Mouse (Mus musculus): ENCODE measurements around the gene Dgkq.
A peak's percentile ranks its signal among the peaks of the same experiment; 100 is the strongest.

Gene Dgkq

DNA sequence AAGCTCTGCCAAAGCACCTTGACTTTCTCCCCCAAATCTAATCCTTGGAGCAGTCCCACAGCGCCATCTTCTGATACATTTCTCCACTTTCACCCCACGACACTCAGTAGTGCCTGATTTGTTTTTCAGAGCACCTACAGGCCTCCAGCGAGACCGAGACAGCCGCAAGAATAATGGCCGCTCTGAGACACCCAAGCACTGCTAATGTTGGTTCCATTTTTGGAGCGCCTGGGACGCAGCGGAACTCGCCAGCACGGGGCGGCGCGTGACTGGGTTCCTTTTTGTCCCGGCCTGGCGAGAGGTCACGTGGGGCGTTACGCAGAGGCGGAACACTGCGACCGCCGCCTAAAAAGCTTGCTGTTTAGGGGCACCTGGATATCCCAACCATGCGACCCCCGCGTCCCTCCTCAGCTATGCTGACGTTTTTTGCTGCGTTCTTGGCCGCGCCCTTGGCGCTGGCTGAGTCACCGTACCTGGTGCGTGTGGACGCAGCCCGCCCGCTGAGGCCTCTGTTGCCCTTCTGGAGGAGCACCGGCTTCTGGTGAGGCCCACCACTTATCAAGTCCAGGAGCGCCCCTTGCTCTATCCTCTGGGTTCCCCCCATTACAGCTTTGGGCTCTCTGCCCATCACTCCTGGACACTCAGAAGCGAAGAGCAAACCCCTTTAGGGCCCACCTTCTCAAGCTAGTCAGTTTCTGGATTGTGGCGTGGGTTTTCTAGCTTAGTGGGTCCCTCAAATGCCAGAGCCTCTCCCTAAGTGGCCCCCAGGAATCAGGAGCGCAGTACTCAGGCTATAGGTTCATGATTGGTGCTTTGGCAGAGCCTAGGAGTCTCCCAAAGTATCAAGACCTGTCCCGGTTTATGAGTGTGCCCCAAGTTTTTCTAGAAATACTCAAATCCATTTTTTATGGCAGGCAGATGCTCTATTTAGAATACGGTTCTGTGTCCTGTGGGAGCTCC is at the start of gene Dgkq:
Gene Dgkq, minus strand, starts transcription at position 696 of the 960 bp plus-strand sequence.
- DNase-seq, result peak; percentile 86 to 91

DNA sequence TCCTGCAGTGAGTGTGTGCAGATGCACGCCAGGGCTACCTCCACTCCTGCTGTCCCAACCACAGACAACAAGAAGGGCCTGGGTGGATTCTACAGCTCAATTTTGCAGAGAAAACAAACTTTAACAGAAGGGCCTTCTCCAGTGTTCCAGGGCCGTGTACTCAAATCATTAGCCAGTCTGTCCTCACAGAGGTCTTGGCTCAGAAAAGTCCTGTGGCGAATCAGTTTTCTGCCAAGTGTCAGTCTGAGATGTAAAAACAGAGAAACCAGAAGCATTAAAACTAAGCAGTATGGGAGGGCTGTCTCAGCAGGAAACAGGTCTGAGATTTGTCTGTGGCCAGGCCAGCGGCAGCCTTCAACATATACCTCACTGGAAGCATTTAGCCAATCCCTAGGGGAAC is 48.6 kb upstream of the Dgkq start:
- DNase-seq, result no peak

DNA sequence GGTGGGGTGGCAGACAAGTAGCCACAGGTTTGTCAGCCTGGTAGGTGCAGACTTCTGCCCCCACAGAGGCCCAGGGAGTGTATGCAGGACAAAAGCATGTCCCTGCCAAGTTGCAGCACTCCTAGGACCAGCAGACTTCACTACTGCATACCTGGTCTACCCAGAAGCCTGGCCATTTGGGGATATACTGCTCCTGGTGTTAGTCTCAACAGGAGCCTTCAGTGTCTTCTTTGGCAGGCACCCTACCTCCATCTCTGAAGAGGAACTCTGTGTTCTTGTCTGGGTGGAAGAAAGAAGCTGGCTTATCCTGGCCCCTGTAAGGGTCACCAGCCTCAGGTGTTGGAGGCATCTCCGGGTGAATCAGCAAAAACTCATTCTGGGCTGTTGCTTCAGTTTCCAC is 46.5 kb upstream of the Dgkq start:
- no peak for DNase-seq

DNA sequence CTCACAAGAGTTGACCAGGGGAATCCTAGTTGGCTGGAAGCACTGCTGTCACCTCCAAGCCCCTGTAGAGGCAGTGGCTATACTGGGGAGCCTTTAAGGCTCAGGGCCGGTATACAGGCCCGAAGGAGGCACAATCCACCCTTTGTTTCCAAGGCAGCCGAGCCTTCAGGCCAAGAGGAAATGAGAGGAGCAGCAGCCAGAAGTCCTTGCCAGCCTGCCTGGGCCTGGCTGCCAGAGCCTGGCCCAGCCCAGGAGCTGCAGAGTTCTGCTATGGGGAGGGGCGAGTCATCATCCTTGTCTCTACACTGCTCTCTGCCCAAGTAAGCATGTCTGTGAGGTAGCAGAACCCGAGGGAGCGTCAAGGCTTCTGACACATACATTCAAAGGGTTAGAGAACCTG is 44.7 kb upstream of the Dgkq start:
- peak in 1 of 2 experiments; percentile 23 for DNase-seq

DNA sequence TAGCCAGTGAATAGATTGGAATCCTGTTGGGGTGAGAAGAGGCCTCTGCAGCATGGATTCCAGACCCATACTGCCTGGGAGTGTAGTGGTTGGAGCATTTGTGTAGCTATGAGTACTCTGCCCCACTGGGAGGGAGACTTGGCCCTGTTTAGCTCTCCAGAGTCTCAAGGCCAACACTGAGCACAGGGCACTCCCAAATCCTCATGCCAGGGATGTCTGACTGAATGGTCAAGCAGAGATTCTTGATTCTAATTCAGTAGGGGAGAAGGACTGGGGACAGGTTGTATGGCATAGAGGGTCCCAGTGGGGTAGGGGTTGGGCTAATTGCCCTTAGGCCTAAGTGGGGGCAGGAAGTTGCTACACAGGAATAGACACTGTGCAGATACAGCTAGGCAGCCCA is 44.2 kb upstream of the Dgkq start:
- DNase-seq, result no peak

DNA sequence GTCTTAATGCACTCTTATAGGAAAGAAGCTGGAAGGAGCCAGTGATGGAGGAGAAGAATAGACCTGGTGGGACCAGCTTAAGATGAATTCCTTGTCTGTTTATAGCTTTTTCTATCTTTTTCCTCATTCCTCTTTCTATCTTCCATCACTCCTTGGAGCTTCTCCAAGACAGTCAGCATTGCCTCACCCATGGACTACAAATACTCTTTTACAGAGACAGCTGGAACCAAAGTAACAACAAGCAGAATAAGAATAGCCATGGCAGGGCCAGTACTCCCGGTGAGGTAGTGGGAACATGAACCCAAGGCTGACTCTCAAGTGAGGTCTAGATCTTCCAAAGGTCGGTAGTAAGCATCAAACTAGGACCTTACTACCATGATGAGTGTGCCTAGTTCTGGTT is 43.6 kb upstream of the Dgkq start:
- no peak for DNase-seq

DNA sequence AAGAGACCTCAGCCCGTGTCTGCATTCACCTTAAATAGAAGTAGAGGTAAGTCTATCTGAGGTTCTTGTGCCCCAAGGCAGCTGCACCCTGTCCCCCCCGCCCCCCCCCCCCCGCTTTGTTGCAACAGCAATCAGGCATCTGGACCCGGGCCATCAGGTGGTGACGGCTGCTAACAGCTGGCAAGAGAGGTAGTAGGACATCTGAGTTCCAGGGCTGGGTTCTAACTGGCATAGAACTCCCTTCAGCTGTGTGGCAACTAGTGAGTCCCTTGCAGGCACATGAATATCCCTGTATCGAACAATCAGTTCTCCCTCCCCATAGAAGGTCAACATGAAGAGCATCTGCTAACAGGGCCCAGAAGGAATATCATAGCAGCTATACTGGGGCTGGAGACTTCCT is 42.5 kb upstream of the Dgkq start:
- no peak for DNase-seq

DNA sequence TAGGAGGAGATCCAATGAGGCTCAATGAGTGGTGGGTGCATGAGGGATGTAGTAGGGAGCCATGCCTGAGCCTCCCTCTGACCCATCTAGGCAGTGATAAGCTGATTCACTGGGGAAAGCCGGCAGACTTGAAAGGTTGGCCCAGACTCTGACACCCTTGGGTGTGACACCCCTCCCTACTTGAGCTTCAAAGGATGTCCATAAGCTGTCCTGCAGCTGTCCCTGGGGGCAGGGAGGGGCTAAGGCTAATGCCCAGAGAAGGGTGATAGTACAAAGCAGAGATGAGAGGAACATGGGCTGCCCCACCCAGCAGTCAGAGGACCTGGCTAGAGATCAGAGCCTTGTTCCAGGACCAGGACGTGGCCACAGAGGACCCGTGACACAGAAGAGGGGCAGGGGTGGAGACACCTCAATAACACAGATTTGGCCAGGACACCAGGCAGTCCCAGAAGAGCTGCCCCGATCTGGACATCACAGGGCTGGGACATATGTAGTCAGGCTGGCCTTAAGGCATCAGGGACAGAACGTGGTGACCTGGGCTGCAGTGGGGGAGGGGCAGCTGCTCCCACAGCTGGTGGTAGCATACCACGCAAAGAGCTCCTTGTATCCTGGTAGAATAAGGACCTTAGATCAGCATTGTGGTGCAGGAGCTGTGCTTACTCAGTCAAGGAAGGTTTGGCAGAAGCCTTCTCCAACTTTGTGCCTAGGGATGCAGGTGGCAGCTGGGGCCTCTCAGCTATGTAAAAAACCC is 39.7 kb upstream of the Dgkq start:
- DNase-seq, result no peak

DNA sequence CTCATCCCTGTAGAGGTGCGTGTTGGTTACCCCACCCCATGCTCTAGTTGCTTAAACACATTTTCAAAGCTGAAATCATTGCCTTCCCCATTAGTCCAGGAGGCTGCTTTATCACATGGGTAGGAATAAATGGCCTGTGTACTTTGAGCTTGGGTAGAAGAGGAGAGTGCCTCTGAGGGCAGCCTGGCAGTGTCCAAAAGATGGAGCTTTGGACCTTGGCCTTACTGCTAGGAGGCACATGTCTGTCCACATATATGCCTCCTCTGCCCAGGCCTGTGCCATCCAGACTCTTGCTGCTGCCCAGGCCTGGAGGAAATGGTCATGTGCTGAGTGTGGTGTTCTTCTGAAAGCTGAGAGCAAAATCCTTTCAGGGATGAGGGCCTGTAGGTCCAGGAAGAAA is 38.9 kb upstream of the Dgkq start:
- peak in 1 of 2 experiments; percentile 39 for DNase-seq

DNA sequence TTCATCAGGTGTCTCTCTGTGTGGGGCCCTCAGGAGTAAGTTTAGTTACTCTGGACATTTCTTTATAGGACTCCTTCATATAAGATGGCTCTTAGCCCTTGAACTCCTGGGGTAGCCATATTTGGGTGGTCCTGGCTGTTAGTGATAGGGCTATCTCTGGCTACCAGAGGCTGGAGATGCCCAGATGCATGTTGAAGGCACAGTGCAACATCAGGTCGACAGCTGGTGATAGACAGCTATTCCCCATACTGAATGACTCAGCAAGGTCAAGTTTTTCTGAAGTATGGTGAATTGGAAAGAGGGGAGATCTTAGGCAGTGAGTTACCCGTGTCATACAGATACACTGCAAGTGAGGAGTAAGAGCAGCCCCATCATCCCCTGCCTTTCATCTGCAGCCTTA is 38.3 kb upstream of the Dgkq start:
- DNase-seq, result no peak

DNA sequence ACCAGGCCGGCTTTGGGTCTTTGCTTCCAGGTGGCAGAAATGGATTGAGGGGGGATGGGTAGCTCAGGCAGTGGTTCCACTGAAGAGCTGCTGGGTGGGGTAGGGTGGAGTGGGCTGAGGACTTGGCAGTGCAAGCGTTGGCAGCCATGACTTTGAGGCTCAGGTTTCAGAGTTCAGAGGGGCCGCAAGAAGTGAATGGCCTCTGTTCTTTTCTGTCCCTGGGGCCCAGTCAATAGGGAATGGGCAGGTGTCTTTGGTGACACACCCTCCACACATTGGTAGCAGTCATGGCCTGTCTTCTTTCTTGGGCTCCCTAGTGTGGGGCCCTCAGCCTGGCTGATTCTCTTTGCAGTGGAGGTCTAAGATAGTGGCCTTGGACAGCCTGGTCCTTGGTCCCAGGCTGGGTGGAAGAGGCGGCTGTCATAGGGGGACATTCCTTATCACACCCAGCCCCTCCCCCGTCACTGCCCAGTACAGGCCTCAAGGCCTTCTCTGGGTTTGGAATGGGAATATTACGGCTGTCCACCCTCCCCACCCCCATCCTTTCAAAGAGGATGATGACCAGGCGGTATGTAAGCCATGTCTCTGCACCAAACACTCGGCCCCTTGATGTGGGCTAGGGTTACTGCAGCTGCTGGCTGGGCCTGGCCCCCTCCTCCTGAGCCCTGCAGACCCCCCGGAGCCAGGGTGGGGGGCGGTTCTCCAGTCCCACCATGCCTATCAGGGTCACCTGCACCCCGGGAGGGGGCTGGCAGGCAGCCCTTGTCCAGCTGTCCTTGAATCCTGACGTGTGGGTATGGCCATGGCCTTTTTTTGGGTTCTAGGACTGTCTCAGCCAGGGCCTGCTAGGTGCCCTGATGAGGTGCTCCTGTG is 34.5 kb upstream of the Dgkq start:
- no peak for DNase-seq

DNA sequence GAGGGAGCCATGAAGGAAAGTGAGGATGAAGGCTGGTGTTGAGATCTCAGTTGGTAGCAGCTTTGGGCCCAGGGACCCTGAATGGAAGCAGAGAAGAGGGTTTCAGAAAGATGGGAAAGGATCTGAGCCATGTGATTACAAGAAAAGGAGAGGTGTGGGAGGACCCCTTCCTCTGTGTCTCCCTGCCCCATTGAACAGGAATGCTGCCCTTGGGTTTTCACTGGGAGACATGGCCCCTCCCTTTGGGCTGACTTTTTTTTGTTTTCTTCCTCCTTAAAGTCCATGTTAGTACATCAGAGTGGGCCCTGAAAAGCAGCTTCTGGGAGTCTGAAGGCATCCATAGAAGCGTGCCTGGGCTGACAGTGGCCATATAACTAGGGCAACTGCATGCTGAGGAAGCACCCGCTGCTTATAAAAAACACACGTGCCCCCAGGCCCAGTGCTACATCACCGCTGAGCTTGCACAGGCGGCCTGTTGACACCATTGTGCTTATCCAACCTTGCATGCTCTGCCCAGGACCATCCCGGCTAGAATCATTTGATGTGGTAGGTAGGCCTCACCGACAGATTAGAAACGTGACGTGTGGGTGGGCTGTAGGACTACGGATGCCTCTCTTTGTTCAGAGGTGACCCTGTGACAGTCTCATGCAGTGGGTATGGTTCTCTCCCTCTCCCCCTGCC is 32.0 kb upstream of the Dgkq start:
- peak in 1 of 2 experiments; percentile 22 for DNase-seq

DNA sequence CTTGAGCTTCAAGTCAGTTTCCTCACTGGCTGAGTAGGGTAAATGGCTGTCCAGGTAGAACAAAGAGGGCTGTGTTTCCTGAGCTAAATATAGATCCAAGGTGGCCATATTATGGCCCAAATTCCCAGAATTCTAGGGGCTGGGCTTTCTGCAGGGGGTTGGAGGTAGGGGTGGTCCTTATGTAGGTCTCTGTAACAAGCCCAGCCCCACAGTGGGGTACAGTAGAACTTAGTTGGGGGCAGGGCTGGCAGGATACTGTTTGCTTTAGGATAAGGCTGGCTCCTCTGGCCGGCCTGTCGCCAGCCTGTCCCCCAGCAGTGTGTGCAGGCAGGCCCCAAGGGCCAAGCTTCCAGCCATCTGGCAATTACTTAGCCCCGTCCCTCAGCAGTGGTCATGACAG is 30.9 kb upstream of the Dgkq start:
- no peak for DNase-seq

DNA sequence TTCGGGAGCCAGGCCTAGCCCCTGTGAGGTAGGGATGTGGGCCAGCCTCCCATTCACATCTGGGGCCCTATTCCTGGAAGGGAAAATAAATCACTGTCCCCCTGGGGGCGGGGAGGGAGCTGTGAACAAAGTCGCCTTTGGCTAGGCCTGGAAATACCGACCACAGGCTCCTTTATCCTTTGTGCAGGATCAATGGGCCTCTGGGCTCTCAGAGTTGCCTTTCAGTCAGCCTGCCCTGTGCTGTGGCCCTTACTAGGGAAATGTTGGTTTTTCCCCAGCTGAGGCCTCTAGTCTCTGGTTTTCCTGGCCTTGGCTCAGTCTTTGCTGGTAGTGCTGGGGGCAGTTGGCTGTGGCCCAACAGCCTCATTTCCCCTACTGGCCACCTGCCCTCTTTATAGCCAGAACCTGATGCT is 27.9 kb upstream of the Dgkq start:
- DNase-seq, result peak in 1 of 2 experiments; percentile 24

DNA sequence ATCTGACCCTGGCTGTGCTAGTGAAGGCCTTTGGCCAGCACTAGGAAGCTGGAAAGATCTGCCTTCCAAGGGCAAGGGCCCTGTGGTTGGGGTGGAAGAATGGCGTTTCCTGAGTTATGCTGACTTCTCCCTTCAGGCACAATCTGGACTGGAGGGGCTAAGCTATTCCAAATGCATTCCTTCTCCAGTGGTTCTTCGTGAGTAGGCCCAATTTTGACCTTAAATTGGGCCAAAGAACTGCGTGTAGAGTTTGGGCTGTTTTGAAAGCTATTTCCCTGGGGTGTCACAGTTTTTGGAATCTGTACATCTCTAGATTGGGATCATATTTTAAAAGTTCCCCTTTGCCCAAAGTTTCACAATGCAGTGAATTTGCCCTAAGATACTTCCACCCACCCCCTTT is 27.1 kb upstream of the Dgkq start:
- no peak for DNase-seq

DNA sequence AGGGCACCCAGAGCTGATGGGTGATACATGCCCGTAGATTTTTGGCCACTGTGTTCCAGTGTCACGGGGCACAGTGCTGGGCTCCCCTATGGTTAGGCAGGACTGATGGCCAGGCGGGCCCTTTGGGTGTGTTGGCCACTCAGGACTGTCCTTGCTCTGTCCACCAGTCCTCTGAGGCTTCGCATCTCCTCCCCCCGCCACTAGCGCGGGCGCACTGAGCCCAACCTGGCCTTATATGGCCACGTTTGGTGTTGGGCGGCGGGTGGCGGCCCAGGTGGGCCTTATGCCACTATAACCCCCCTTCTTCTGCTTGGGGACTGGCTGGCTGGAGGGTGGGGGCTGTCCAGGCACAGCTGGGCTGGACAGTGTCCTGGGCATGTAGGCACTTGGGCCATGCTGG is 26.4 kb upstream of the Dgkq start:
- no peak for DNase-seq

DNA sequence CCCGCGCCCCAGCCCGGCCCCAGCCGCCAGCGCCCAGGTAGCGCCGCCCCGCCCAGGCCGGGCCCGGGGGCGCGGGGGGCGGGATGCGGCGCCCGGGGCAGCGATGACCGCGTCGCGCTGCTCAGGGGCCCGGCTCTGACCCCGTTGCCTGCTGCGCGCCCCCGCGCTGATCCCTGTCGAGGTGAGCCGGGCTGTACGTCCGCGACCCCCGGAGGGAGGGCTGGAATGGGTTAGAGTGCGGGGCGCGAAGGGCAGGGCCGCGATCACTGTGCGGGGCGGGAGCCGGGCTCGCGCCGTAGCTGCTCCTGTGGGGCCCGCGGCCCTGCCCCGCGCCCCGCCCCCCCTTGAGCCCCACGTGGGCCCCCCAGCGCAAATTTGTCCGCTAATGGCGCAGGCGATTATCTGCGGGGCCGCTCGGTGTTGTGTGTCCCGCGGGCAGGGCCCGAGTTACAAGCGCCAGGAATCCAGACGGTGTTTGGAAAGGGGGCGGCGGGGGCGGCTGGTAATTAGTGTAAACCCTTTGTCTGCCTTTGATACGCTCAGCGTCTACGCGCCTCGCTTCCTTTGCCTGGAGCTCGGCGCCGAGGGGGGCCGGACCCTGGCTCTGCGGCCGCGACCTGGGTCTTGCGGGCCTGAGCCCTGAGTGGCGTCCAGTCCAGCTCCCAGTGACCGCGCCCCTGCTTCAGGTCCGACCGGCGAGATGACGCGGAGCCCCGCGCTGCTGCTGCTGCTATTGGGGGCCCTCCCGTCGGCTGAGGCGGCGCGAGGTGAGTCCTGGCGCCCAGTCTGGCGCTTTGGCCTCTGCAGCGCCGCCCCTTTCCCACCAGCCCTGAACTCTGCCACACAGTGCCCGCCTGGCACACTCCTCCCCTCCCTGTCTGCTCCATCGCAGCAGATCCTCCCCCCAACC is 25.1 kb upstream of the Dgkq start:
- peak; percentile 64 to 77 for DNase-seq

DNA sequence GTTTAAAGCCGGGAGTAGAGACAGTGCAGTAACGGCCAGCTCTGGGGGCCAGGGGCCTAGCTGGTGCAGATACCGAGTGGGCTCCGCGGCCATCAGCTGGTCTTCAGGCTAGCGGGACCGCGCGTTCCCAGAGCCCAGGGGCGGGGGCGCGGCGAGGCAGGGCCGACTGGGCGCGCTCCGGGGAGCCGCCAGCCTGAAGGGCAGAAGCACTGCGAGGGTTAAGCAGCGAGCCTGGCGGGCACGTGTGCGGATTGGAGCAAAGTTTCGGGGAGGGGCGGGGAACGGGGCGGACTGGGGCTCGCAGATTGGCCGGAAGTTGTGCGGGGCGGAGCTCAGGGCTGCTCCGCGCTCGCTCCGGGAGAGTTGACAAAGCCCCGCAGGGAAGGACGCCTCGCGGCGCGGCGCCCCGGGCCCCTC is 24.4 kb upstream of the Dgkq start:
- peak; percentile 93 to 95 for DNase-seq

DNA sequence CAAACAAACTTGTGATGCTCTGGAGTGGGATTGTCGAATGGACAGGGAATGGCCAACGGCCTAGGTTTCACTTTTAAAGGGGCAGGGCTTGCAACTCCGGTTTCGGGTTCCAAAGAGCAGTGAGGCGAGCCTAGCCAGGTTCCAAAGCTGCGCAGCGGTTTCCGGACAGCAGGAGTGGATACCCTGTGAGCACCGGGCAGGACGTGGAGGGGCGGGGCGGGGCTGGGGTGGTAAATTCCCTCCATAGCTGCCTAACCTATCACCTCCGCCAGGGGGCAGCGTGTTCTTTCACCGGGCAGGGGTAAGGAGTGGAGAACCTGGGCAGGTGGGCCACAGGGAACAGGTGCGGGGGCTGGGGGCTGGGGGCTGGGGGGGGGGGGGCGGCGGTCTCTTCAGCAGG is 22.8 kb upstream of the Dgkq start, which contains the start of gene Fgfrl1:
Gene Fgfrl1, plus strand, starts transcription at position 112 of the 400 bp plus-strand sequence.
- DNase-seq, result peak; percentile 83 to 85

DNA sequence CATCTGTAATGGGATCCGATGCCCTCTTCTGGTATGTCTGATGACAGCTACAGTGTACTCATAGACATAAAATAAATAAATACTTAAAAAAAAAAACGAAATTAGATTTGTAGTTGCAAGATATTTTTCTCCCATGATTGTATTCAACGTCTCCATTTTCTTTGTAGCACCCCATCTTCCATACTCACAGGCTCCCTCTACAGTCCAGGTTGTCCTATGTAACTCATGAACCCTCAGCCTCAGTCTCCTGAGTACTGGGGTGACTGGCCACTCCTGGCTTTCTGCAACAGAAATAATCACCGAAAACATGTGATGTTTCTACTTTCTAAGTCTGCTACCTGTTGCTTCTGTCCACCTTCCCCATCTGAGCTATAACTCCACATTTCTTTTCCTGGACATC is 21.7 kb upstream of the Dgkq start:
- no peak for DNase-seq

DNA sequence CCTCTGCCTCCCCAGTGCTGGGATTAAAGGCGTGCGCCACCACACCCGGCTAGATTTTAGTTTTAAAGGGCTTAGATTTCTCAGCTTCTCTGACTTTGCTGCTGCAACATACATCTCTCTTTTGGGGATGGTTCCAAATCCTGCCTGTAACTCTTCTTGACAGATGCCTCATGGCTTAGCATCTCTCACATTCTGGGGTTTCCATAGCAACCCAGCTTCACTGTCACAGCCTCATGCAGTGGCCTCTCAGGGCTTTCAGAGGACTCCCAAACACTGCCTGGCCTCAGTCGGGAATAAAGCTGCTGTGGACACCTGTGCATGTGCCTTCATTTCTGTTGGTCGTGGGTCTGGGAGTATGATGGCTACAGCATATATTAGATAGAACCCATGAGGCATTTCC is 19.6 kb upstream of the Dgkq start:
- DNase-seq, result no peak

All from kidney, postnatal 4 days (tissue).